Mouse (Mus musculus) lung, postnatal 0 days (tissue): ENCODE measurements at regions not wholly inside any gene's neighbourhood (a gene's known extent, or its start where the extent isn't known, plus 50 kb on each side); places are given as distances from the start of the nearest gene placed in this dataset.

Experiments
- ATAC-seq: fragments of 200-750 bp; cut with Nextera tagmentation; 2 replicates; pipeline ENCODE4 v1.8.0; 2017; ENCODE audit warnings: moderate library complexity
- DNase-seq: peaks from one replicate; pipeline ENCODE4 v3.0.0-alpha.2; 2016; ENCODE audit warnings: low spot score
- H3K27ac ChIP-seq: fragments of 300-500 bp; sonication (generic); 2 replicates; pipeline ENCODE4 v1.5.1; 2014; ENCODE audit warnings: antibody characterized with exemption, mild to moderate bottlenecking, low read length, mixed read lengths
- H3K27me3 ChIP-seq: fragments of 300-500 bp; sonication (generic); replicated peaks from 2 replicates; pipeline ENCODE4 v1.6.1; 2014; ENCODE audit warnings: low read length, mixed read lengths; ENCODE audit not compliant: insufficient read depth
- H3K36me3 ChIP-seq: fragments of 300-500 bp; sonication (generic); 2 replicates; pipeline ENCODE4 v1.6.1; 2014; ENCODE audit warnings: low read length, mixed read lengths; ENCODE audit not compliant: insufficient read depth
- H3K4me1 ChIP-seq: fragments of 300-500 bp; sonication (generic); 2 replicates; pipeline ENCODE4 v1.6.1; 2014; ENCODE audit warnings: antibody characterized with exemption, low read depth, low read length, mixed read lengths; ENCODE audit not compliant: insufficient read depth
- H3K4me2 ChIP-seq: fragments of 300-500 bp; sonication (generic); replicated peaks from 2 replicates; pipeline ENCODE4 v1.6.1; 2014; ENCODE audit warnings: low read depth, mild to moderate bottlenecking, low read length, moderate library complexity, mixed read lengths
- H3K4me3 ChIP-seq: fragments of 300-500 bp; sonication (generic); 2 replicates; pipeline ENCODE4 v1.5.1; 2014; ENCODE audit warnings: low read depth, low read length
- H3K9ac ChIP-seq: fragments of 300-500 bp; sonication (generic); replicated peaks from 2 replicates; pipeline ENCODE4 v1.6.1; 2014; ENCODE audit warnings: low read depth, mild to moderate bottlenecking
- H3K9me3 ChIP-seq: fragments of 300-500 bp; sonication (generic); 2 replicates; pipeline ENCODE4 v1.6.1; 2016; ENCODE audit warnings: low read length, mixed read lengths
- CTCF ChIP-seq: IDR thresholded peaks from 2 replicates; pipeline ENCODE4 v1.5.1; 2016; ENCODE audit warnings: antibody characterized with exemption, mild to moderate bottlenecking
- EP300 ChIP-seq: IDR thresholded peaks from 2 replicates; pipeline ENCODE4 v1.6.1; 2016; ENCODE audit warnings: antibody characterized with exemption, mild to moderate bottlenecking, control low read depth
- WGBS: fragments of 180-500 bp; shearing (Covaris S2); extraction: QIAGEN DNeasy Blood & Tissue Kit; methylation state at CpG from one replicate; pipeline ENCODE4 v1.1.7; 2014; 5-methylcytosine and 5-hydroxymethylcytosine counted together

- DNase-seq, result no peak
- H3K27me3 ChIP-seq, result no peaks in the 10 kb centered on the region
- H3K4me1 ChIP-seq, result no peaks in the 10 kb centered on the region
- 65% methylated on average over 7 of the region's 7 CpGs for WGBS
- H3K36me3 ChIP-seq, result no peaks in the 10 kb centered on the region
- TF ChIP-seq EP300 (no peak), CTCF (no peak)
- H3K4me2 ChIP-seq, result no peak overlapping the region
- H3K9me3 ChIP-seq, result no peaks in the 10 kb centered on the region
- H3K9ac ChIP-seq, result no peak overlapping the region
- H3K27ac ChIP-seq, result no peak overlapping the region
- ATAC-seq, result no peak
- H3K4me3 ChIP-seq, result no peak overlapping the region
These were observed 69.6 kb upstream of the Slc22a12 start for GRCm38 (mm10) chr19:6612441-6612840.

DNA sequence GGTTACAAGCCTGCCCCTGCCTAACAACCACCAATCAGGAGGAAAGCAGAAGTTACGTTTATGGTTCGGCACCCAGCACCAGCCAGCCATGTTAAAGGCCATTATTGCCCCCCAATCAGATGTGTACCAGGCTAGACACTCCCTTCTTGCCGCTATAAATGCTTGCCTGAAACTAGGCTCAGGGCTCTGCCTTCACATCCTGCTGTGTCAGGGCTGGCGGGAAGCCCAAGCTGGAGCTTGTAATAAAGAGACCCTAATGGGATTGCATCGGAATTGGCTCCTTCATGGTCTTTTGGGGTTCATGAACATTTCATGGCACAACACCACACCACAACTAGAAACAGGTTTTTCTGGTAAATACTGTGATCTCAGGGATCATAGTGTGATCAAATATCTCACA lies 69.1 kb upstream of the Slc22a12 start:
- no peaks in the 10 kb centered on the region for H3K4me1 ChIP-seq
- TF ChIP-seq CTCF (no peak), EP300 (no peak)
- DNase-seq, result no peak
- ATAC-seq, result no peak
- no peak overlapping the region for H3K27ac ChIP-seq
- H3K9me3 ChIP-seq, result no peaks in the 10 kb centered on the region
- H3K27me3 ChIP-seq, result no peaks in the 10 kb centered on the region
- no peaks in the 10 kb centered on the region for H3K36me3 ChIP-seq
- no peak overlapping the region for H3K9ac ChIP-seq
- no peak overlapping the region for H3K4me2 ChIP-seq
- no peak overlapping the region for H3K4me3 ChIP-seq
- WGBS, result 68% methylated on average over 5 of the region's 5 CpGs

- H3K4me3 ChIP-seq, result no peak overlapping the region
- WGBS, result 43% methylated on average over 5 of the region's 5 CpGs
- H3K4me2 ChIP-seq, result no peak overlapping the region
- no peak overlapping the region for H3K9ac ChIP-seq
- no peaks in the 10 kb centered on the region for H3K9me3 ChIP-seq
- H3K27ac ChIP-seq, result no peak overlapping the region
- no peak for DNase-seq
- H3K4me1 ChIP-seq, result no peaks in the 10 kb centered on the region
- no peak for ATAC-seq
- TF ChIP-seq EP300 (no peak), CTCF (no peak)
- H3K27me3 ChIP-seq, result no peaks in the 10 kb centered on the region
- no peaks in the 10 kb centered on the region for H3K36me3 ChIP-seq
These were observed 67.9 kb upstream of the Slc22a12 start for GRCm38 (mm10) chr19:6610715-6611114.

GRCm38 (mm10) chr19:6610051-6610450 lies 67.2 kb upstream of the Slc22a12 start:
- ATAC-seq, result no peak
- 50% methylated on average over 8 of the region's 8 CpGs for WGBS

GRCm38 (mm10) chr19:6607501-6607900 lies 64.7 kb upstream of the Slc22a12 start:
- 84% methylated on average over 2 of the region's 2 CpGs for WGBS
- DNase-seq, result no peak
- Histone ChIP-seq H3K4me3 (no peak overlapping the region), H3K36me3 (no peaks in the 10 kb centered on the region), H3K9ac (no peak overlapping the region), H3K27me3 (no peaks in the 10 kb centered on the region), H3K4me2 (no peak overlapping the region), H3K9me3 (no peaks in the 10 kb centered on the region), H3K4me1 (no peaks in the 10 kb centered on the region), H3K27ac (no peak overlapping the region)
- no peak for ATAC-seq
- TF ChIP-seq EP300 (no peak), CTCF (0 out of 2 replicates have a peak, but pooled peaks have one; percentile 11)

More at GRCm38 (mm10) chr19:6610051-6610450, 67.2 kb upstream of the Slc22a12 start:
- no peaks in the 10 kb centered on the region for H3K4me1 ChIP-seq
- H3K27me3 ChIP-seq, result no peaks in the 10 kb centered on the region
- H3K36me3 ChIP-seq, result no peaks in the 10 kb centered on the region
- H3K9ac ChIP-seq, result no peak overlapping the region
- H3K4me3 ChIP-seq, result no peak overlapping the region
- no peak overlapping the region for H3K4me2 ChIP-seq
- no peaks in the 10 kb centered on the region for H3K9me3 ChIP-seq
- TF ChIP-seq EP300, result no peak
- TF ChIP-seq CTCF, result no peak
- H3K27ac ChIP-seq, result no peak overlapping the region
- DNase-seq, result no peak

DNA sequence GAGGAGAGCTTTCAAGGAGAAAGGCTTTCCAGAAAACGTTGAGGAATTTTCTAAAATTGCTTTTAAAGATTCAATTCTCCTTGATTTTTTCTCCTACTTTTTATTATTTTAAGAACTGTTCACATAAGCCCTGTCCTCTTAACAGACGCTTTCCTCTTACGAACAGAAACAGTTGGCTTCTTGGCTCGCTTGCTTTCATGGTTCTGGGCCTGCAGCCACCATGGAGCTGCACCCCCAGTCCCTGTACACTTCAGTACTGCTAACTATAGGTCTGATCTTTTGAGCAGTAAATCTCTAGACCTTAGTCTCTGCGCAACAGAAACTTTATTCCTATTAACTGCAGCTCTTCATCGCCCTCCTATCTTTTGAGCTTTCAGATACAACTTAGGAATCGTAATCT lies 63.8 kb upstream of the Slc22a12 start:
- 62% methylated on average over 7 of the region's 7 CpGs for WGBS
- H3K36me3 ChIP-seq, result no peaks in the 10 kb centered on the region
- no peaks in the 10 kb centered on the region for H3K4me1 ChIP-seq
- H3K9me3 ChIP-seq, result no peaks in the 10 kb centered on the region
- no peak overlapping the region for H3K4me2 ChIP-seq
- DNase-seq (no peak), ATAC-seq (no peak)
- no peak overlapping the region for H3K4me3 ChIP-seq
- TF ChIP-seq EP300, result no peak
- no peak for TF ChIP-seq CTCF
- no peak overlapping the region for H3K27ac ChIP-seq
- no peaks in the 10 kb centered on the region for H3K27me3 ChIP-seq
- H3K9ac ChIP-seq, result no peak overlapping the region

GRCm38 (mm10) chr19:6604702-6605101 lies 61.9 kb upstream of the Slc22a12 start:
- H3K4me1 ChIP-seq, result no peaks in the 10 kb centered on the region
- ATAC-seq, result no peak
- peak; percentile 35; the same call in 1 of the 2 replicates for TF ChIP-seq CTCF
- no peak for TF ChIP-seq EP300
- no peaks in the 10 kb centered on the region for H3K9me3 ChIP-seq
- H3K27ac ChIP-seq, result no peak overlapping the region
- WGBS, result 42% methylated on average over 8 of the region's 8 CpGs
- no peak overlapping the region for H3K4me2 ChIP-seq
- no peaks in the 10 kb centered on the region for H3K27me3 ChIP-seq
- H3K4me3 ChIP-seq, result no peak overlapping the region
- no peak for DNase-seq
- no peak overlapping the region for H3K9ac ChIP-seq
- H3K36me3 ChIP-seq, result no peaks in the 10 kb centered on the region
